Mouse (Mus musculus) stomach, postnatal 0 days (tissue): ENCODE measurements around the gene Ndufa6.

Experiments used
- CTCF ChIP-seq: IDR thresholded peaks from 2 replicates; pipeline ENCODE4 v1.5.1; 2016; ENCODE audit warnings: antibody characterized with exemption, low read depth, mild to moderate bottlenecking, moderate library complexity
- EP300 ChIP-seq: optimal IDR thresholded peaks from 2 replicates; pipeline ENCODE3; 2016; ENCODE audit warnings: antibody characterized with exemption

DNA sequence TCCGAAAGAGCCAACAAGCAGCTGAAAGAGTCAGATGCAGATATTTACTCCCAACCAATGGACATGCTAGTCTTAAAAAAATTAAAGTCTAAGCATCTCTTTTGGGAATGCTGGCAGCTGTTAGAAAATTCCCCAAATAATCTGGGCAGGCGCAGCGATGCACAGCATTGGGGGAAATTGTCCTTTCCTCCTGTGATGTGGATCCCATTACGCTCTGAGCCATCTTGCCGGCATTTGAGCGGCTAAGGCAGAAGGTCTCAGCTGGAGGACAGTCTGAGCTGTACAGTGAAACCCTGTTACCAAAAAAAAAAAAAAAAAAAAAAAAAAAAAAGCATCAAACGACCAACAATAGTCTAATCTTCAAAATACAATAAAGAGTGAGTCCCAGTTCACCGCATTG is 31.9 kb downstream of the Ndufa6 start:
- no peak for TF ChIP-seq CTCF
- TF ChIP-seq EP300, result no peak
